Mouse (Mus musculus) cortical plate, adult 2 months (tissue): ENCODE measurements around the gene Map3k1.

Experiments
- CTCF ChIP-seq: fragments of 200-500 bp; IDR thresholded peaks from 2 replicates; pipeline ENCODE4 v1.5.1; 2011; ENCODE audit warnings: mild to moderate bottlenecking, control low read depth, low read length; ENCODE audit not compliant: insufficient read depth; ENCODE audit errors: extremely low read depth
- POLR2A ChIP-seq: fragments of 200-500 bp; IDR thresholded peaks from 2 replicates; pipeline ENCODE4 v1.6.1; 2011; ENCODE audit warnings: mild to moderate bottlenecking, low read length, control low read depth; ENCODE audit not compliant: insufficient read depth; ENCODE audit errors: extremely low read depth

GRCm38 (mm10) chr13:111788882-111789281 lies 19.9 kb downstream of the Map3k1 start:
- no peak for TF ChIP-seq CTCF
- TF ChIP-seq POLR2A, result no peak
